ENCODE assay signal across 16 mouse cellular contexts in genomic region chr4:152187142-152187541, GRCm38 (mm10). TPM values are rescaled to one million over a fixed set of nuclear protein-coding genes. Genes with fewer than 3 reads are reported as not detected.
DNase-seq lines count a peak whose midpoint lies in the region; ATAC-seq and TF ChIP-seq lines count a peak whose summit lies in the region.
"Had no signal": no experiment of that assay in that cellular context is flagged by ENCODE, and none has a peak within 500 bp of the region (broad histone marks: within the 10 kb centered on the region; RNA-seq: fewer than 3 reads in every experiment).

No protein-coding gene starts in this region.

- TF ChIP-seq POLR2A in limb, embryonic 14.5 days (IDR thresholded peaks at IDR 0.05; ENCODE audit: borderline replicate concordance, extremely low read depth, insufficient read depth, insufficient read length) = no peak

- no peaks in the 10 kb centered on the region for H3K9me3 ChIP-seq in limb, embryonic 14.5 days (ENCODE audit: control insufficient read depth, low read length)
- H3K9me3 ChIP-seq: hindbrain, embryonic 15.5 days had no signal

- no peaks in the 10 kb centered on the region for H3K27me3 ChIP-seq in limb, embryonic 14.5 days (ENCODE audit: control insufficient read depth, insufficient read depth, low read length)
- H3K27me3 ChIP-seq: hindbrain, embryonic 15.5 days had no signal

- H3K4me3 ChIP-seq in layer of hippocampus, adult 2 months = no peak overlapping the region
- no peak overlapping the region; the same call in 1 of the 2 replicates for H3K4me3 ChIP-seq in brown adipose tissue, adult 24 weeks (ENCODE audit: insufficient read depth, low read depth, low read length)
- no peak overlapping the region for H3K4me3 ChIP-seq in limb, embryonic 14.5 days (replicated peaks; ENCODE audit: low read length)
- H3K4me3 ChIP-seq: erythroblast, embryonic 14.5 days; gastrocnemius, adult 2 months; hindbrain, embryonic 15.5 days had no signal

- H3K4me2 ChIP-seq in limb, embryonic 14.5 days (replicated peaks; ENCODE audit: low read depth, low read length, severe bottlenecking) = peak overlapping the region; percentile 63; the same call in 1 of the 2 replicates

- no peak overlapping the region for H3K9ac ChIP-seq in limb, embryonic 14.5 days (ENCODE audit: low read depth, low read length, severe bottlenecking)
- H3K9ac ChIP-seq: hindbrain, embryonic 15.5 days; liver, embryonic 14.5 days had no signal

- DNase-seq in CD4-positive, CD25-positive, alpha-beta regulatory T cell, adult 2 months (ENCODE audit: low read depth, low spot score) = peak; percentile 28
- no peak for DNase-seq in layer of hippocampus, adult 2 months (ENCODE audit: low spot score in 2 of 2)
- DNase-seq in layer of hippocampus, adult 9-11 months = no peak
- no peak for DNase-seq in limb, embryonic 14.5 days (ENCODE audit: low spot score)
- DNase-seq in ovary, adult 18-20 months (ENCODE audit: low spot score) = no peak
- DNase-seq in cerebellum, adult 9-11 months = no peak
- DNase-seq: adrenal gland, postnatal 10 days; cerebellum, adult 2 months; gastrocnemius, adult 2 months; retina, postnatal 1 day had no signal

- H3K4me1 ChIP-seq in brown adipose tissue, adult 24 weeks (ENCODE audit: control insufficient read depth, insufficient read depth, insufficient read length, low read length) = peaks cover 33% of the 10 kb centered on the region
- H3K4me1 ChIP-seq in limb, embryonic 14.5 days (ENCODE audit: control insufficient read depth, insufficient read depth, low read length) = peaks cover 23% of the 10 kb centered on the region

- no peaks in the 10 kb centered on the region for H3K36me3 ChIP-seq in limb, embryonic 14.5 days (ENCODE audit: control insufficient read depth, insufficient read depth, low read length)
- H3K36me3 ChIP-seq: hindbrain, embryonic 15.5 days had no signal

- 0 out of 2 replicates have a peak, but pooled peaks have one; percentile 15 for TF ChIP-seq CTCF in layer of hippocampus, adult 2 months (conservative IDR thresholded peaks at IDR 0.05)

- H3K27ac ChIP-seq in layer of hippocampus, adult 2 months = peak overlapping the region; percentile 79; the same call in 1 of the 2 replicates
- H3K27ac ChIP-seq in brown adipose tissue, adult 24 weeks (replicated peaks; ENCODE audit: low read depth, low read length) = peak overlapping the region; percentile 93; the same call in 1 of the 2 replicates
- no peak overlapping the region for H3K27ac ChIP-seq in limb, embryonic 14.5 days (replicated peaks; ENCODE audit: low read depth, low read length)
- H3K27ac ChIP-seq: liver, embryonic 14.5 days had no signal

- ATAC-seq in CD4-positive, CD25-positive, alpha-beta regulatory T cell, adult 4 months = no peak
- ATAC-seq in limb, embryonic 14.5 days (ENCODE audit: low FRiP score, low read depth) = no peak

- WGBS in limb, embryonic 14.5 days = 84% methylated on average over 9 of the region's 9 CpGs

RNA-seq across cellular contexts. Expression of gene Acot7, which starts 9.2 kb away (rescaled TPM):
- 100 to 1,000 TPM; 108 to 145 TPM for polyA plus RNA-seq in CD4-positive, CD25-positive, alpha-beta regulatory T cell, adult 4 months (2017; shearing (Covaris generic))
- 100 to 1,000 TPM; 306 to 335 TPM for total RNA-seq in layer of hippocampus, adult 2 months (2021)
- 15.6 and 19.4 TPM in 2 replicates for polyA plus RNA-seq in brown adipose tissue, adult 24 weeks (2012; ENCODE audit: insufficient read depth, insufficient read length, missing spikeins)
- polyA plus RNA-seq in limb, embryonic 14.5 days (2012; rRNA removed) = 47.7 and 50.3 TPM in 2 replicates
- 47.3 and 48.4 TPM in 2 replicates for polyA plus RNA-seq in limb, embryonic 14.5 days (2014; fragmentation: Nextera tagmentation; extraction: Ambion mirVana)

RNA-seq across cellular contexts. Expression of gene Hes2, which starts 28.5 kb away (rescaled TPM):
- not detected for polyA plus RNA-seq in CD4-positive, CD25-positive, alpha-beta regulatory T cell, adult 4 months (2017; shearing (Covaris generic))
- total RNA-seq in layer of hippocampus, adult 2 months (2021) = not detected
- polyA plus RNA-seq in brown adipose tissue, adult 24 weeks (2012; ENCODE audit: insufficient read depth, insufficient read length, missing spikeins) = not detected in 2 replicates
- polyA plus RNA-seq in limb, embryonic 14.5 days (2012; rRNA removed) = 0.03 and 0.04 TPM in 2 replicates
- not detected in 2 replicates for polyA plus RNA-seq in limb, embryonic 14.5 days (2014; fragmentation: Nextera tagmentation; extraction: Ambion mirVana)
- total RNA-seq: adrenal gland, postnatal 10 days; gastrocnemius, adult 2 months; layer of hippocampus, postnatal 10 days had no signal
- polyA plus RNA-seq: cerebellum, adult 2 months; erythroblast, embryonic 14.5 days; hindbrain, embryonic 15.5 days had no signal

RNA-seq across cellular contexts. Expression of gene Espn, which starts 35.0 kb away (rescaled TPM):
- 1 to 10 TPM; 9.5 to 9.9 TPM for polyA plus RNA-seq in CD4-positive, CD25-positive, alpha-beta regulatory T cell, adult 4 months (2017; shearing (Covaris generic))
- 1 to 10 TPM; 1.2 to 1.9 TPM for total RNA-seq in layer of hippocampus, adult 2 months (2021)
- 1.0 TPM in 1 of 2 replicates, not detected in the other for polyA plus RNA-seq in brown adipose tissue, adult 24 weeks (2012; ENCODE audit: insufficient read depth, insufficient read length, missing spikeins)
- polyA plus RNA-seq in limb, embryonic 14.5 days (2012; rRNA removed) = 1.7 TPM in 2 replicates
- 1.4 and 1.7 TPM in 2 replicates for polyA plus RNA-seq in limb, embryonic 14.5 days (2014; fragmentation: Nextera tagmentation; extraction: Ambion mirVana)
